Mouse (Mus musculus) MEL (cell line): ENCODE measurements around the gene Mov10. TPM values are rescaled to one million over a fixed set of nuclear protein-coding genes. Genes with fewer than 3 reads are reported as not detected.

Source experiments
- DNase-seq: peaks from one replicate; pipeline ENCODE4 v3.0.0; 2011; ENCODE audit warnings: low read depth, low spot score
- H3K27ac ChIP-seq: 2 replicates; pipeline ENCODE4 v1.5.1; 2012; ENCODE audit warnings: low read depth, mild to moderate bottlenecking, control low read depth, low read length, moderate library complexity; ENCODE audit not compliant: control insufficient read depth
- H3K27me3 ChIP-seq, 2 experiments: fragments of 150-350 bp in 1 of 2; sonication (generic) in 1 of 2; 2 replicates each; pipeline ENCODE4 v1.6.1; 2012; ENCODE audit warnings: low read length in 2 of 2, mild to moderate bottlenecking in 2 of 2, improper control_type of control experiment in 1 of 2, moderate library complexity in 1 of 2; ENCODE audit not compliant: insufficient read depth in 2 of 2, control insufficient read depth in 1 of 2
- H3K36me3 ChIP-seq, 2 experiments: 2 replicates each; pipeline ENCODE4 v1.6.1; 2012 to 2014; ENCODE audit warnings: low read length in 2 of 2, improper control_type of control experiment in 1 of 2, inconsistent platforms in 1 of 2, mild to moderate bottlenecking in 1 of 2; ENCODE audit not compliant: insufficient read depth in 2 of 2, control insufficient read depth in 1 of 2
- H3K4me1 ChIP-seq, 2 experiments: fragments of 150-350 bp in 1 of 2; sonication (generic) in 1 of 2; 2 replicates each; pipeline ENCODE4 v1.6.1; 2012; ENCODE audit warnings: low read length in 2 of 2, improper control_type of control experiment in 1 of 2, mild to moderate bottlenecking in 1 of 2; ENCODE audit not compliant: insufficient read depth in 2 of 2, control insufficient read depth in 1 of 2
- H3K4me3 ChIP-seq, 2 experiments: fragments of 150-350 bp in 1 of 2; sonication (generic) in 1 of 2; 2 replicates each; pipeline ENCODE4 v1.5.1; 2012; ENCODE audit warnings: low read depth in 2 of 2, low read length in 2 of 2, mild to moderate bottlenecking in 2 of 2, moderate library complexity in 2 of 2, control low read depth in 1 of 2, improper control_type of control experiment in 1 of 2; ENCODE audit not compliant: control insufficient read depth in 1 of 2, insufficient read depth in 1 of 2
- H3K79me2 ChIP-seq: 2 replicates; pipeline ENCODE4 v1.6.1; 2012; ENCODE audit warnings: mild to moderate bottlenecking, low read length, moderate library complexity; ENCODE audit not compliant: control insufficient read depth, poor library complexity, insufficient read depth
- H3K9ac ChIP-seq: 2 replicates; pipeline ENCODE4 v1.6.1; 2012; ENCODE audit warnings: low read depth, mild to moderate bottlenecking, control low read depth, low read length, moderate library complexity; ENCODE audit not compliant: control insufficient read depth, poor library complexity, severe bottlenecking
- H3K9me3 ChIP-seq: fragments of 150-350 bp; sonication (generic); replicated peaks from 2 replicates; pipeline ENCODE4 v1.6.1; 2012; ENCODE audit warnings: mild to moderate bottlenecking, low read length, improper control_type of control experiment, moderate library complexity; ENCODE audit not compliant: insufficient read depth
- BHLHE40 ChIP-seq: IDR thresholded peaks from 2 replicates; pipeline ENCODE4 v1.6.1; 2012; ENCODE audit warnings: low read depth, mild to moderate bottlenecking, inconsistent platforms, low read length, improper control_type of control experiment, borderline replicate concordance
- CTCF ChIP-seq, 3 experiments: IDR thresholded peaks in 2 of 3; conservative IDR thresholded peaks in 1 of 3; 2 replicates each; pipeline ENCODE4 v1.5.1; 2011 to 2012; ENCODE audit warnings: low read length in 3 of 3, low read depth in 2 of 3, mild to moderate bottlenecking in 2 of 3, improper control_type of control experiment in 1 of 3, inconsistent platforms in 1 of 3, mixed read lengths in 1 of 3, moderate library complexity in 1 of 3; ENCODE audit not compliant: control insufficient read depth in 1 of 3, insufficient read depth in 1 of 3, poor library complexity in 1 of 3, severe bottlenecking in 1 of 3
- E2F4 ChIP-seq: IDR thresholded peaks from 2 replicates; pipeline ENCODE4 v1.6.1; 2011; ENCODE audit warnings: low read depth, low read length, improper control_type of control experiment, borderline replicate concordance
- EP300 ChIP-seq, 2 experiments: IDR thresholded peaks; 2 replicates each; pipeline ENCODE4 v1.6.1; 2011; ENCODE audit warnings: improper control_type of control experiment in 2 of 2, low read length in 2 of 2, low read depth in 1 of 2, mild to moderate bottlenecking in 1 of 2
- ETS1 ChIP-seq: IDR thresholded peaks from 2 replicates; pipeline ENCODE4 v1.6.1; 2012; ENCODE audit warnings: low read depth, mild to moderate bottlenecking, inconsistent platforms, low read length, improper control_type of control experiment, moderate library complexity
- GATA1 ChIP-seq: IDR thresholded peaks from 2 replicates; pipeline ENCODE4 v1.6.1; 2011; ENCODE audit warnings: low read depth, low read length, improper control_type of control experiment
- KAT2A ChIP-seq: conservative IDR thresholded peaks from 2 replicates; pipeline ENCODE4 v1.6.1; 2012; ENCODE audit warnings: low read depth, low read length, improper control_type of control experiment, inconsistent platforms
- MAZ ChIP-seq: IDR thresholded peaks from 2 replicates; pipeline ENCODE4 v1.6.1; 2012; ENCODE audit warnings: low read depth, mild to moderate bottlenecking, inconsistent platforms, low read length, improper control_type of control experiment
- MEF2A ChIP-seq: IDR thresholded peaks from 2 replicates; pipeline ENCODE4 v1.6.1; 2014; ENCODE audit warnings: low read depth, mild to moderate bottlenecking, inconsistent platforms, low read length, improper control_type of control experiment; ENCODE audit not compliant: poor library complexity, insufficient replicate concordance, severe bottlenecking; ENCODE audit errors: extremely low read depth
- MXI1 ChIP-seq: IDR thresholded peaks from 2 replicates; pipeline ENCODE4 v1.6.1; 2011; ENCODE audit warnings: mild to moderate bottlenecking, low read depth, low read length, improper control_type of control experiment
- MYB ChIP-seq: IDR thresholded peaks from 2 replicates; pipeline ENCODE4 v1.6.1; 2011; ENCODE audit warnings: mild to moderate bottlenecking, low read depth, low read length, improper control_type of control experiment
- NELFE ChIP-seq: IDR thresholded peaks from 2 replicates; pipeline ENCODE4 v1.6.1; 2011; ENCODE audit warnings: low read depth, low read length, improper control_type of control experiment
- NRF1 ChIP-seq: IDR thresholded peaks from 2 replicates; pipeline ENCODE4 v1.6.1; 2014; ENCODE audit warnings: low read depth, mild to moderate bottlenecking, inconsistent platforms, low read length, improper control_type of control experiment, moderate library complexity; ENCODE audit not compliant: poor library complexity, insufficient read depth, severe bottlenecking
- POLR2A ChIP-seq, 2 experiments: IDR thresholded peaks; 2 replicates each; pipeline ENCODE4 v1.6.1; 2011 to 2012; ENCODE audit warnings: low read length in 2 of 2, mild to moderate bottlenecking in 2 of 2, control low read depth in 1 of 2, improper control_type of control experiment in 1 of 2, low read depth in 1 of 2, moderate library complexity in 1 of 2; ENCODE audit not compliant: control insufficient read depth in 1 of 2, insufficient read depth in 1 of 2, poor library complexity in 1 of 2
- POLR2AphosphoS2 ChIP-seq: IDR thresholded peaks from 2 replicates; pipeline ENCODE4 v1.6.1; 2011; ENCODE audit warnings: low read length, improper control_type of control experiment
- POLR2AphosphoS5 ChIP-seq: IDR thresholded peaks from 2 replicates; pipeline ENCODE4 v1.6.1; 2012; ENCODE audit warnings: low read depth, borderline replicate concordance, mild to moderate bottlenecking, inconsistent platforms, low read length, moderate library complexity, mixed read lengths
- RAD21 ChIP-seq: IDR thresholded peaks from 2 replicates; pipeline ENCODE4 v1.6.1; 2011; ENCODE audit warnings: mild to moderate bottlenecking, low read depth, low read length, improper control_type of control experiment
- SIN3A ChIP-seq: IDR thresholded peaks from 2 replicates; pipeline ENCODE4 v1.6.1; 2012; ENCODE audit warnings: low read length, improper control_type of control experiment, inconsistent platforms
- SMC3 ChIP-seq: IDR thresholded peaks from 2 replicates; pipeline ENCODE4 v1.6.1; 2011; ENCODE audit warnings: low read depth, low read length, improper control_type of control experiment
- TAL1 ChIP-seq: IDR thresholded peaks from 2 replicates; pipeline ENCODE4 v1.6.1; 2012; ENCODE audit warnings: mild to moderate bottlenecking, inconsistent platforms, low read length, moderate library complexity, mixed read lengths
- TBP ChIP-seq: IDR thresholded peaks from 2 replicates; pipeline ENCODE4 v1.8.0; 2011; ENCODE audit warnings: low read depth, low read length, improper control_type of control experiment
- TCF12 ChIP-seq: IDR thresholded peaks from 2 replicates; pipeline ENCODE4 v1.6.1; 2014; ENCODE audit warnings: low read depth, mild to moderate bottlenecking, inconsistent platforms, low read length, improper control_type of control experiment, moderate library complexity
- UBTF ChIP-seq: IDR thresholded peaks from 2 replicates; pipeline ENCODE4 v1.6.1; 2012; ENCODE audit warnings: low read depth, mild to moderate bottlenecking, inconsistent platforms, low read length, improper control_type of control experiment, moderate library complexity, borderline replicate concordance; ENCODE audit not compliant: insufficient read depth
- USF2 ChIP-seq, 2 experiments: IDR thresholded peaks; 2 replicates each; pipeline ENCODE4 v1.6.1; 2011 to 2012; ENCODE audit warnings: improper control_type of control experiment in 2 of 2, low read length in 2 of 2, borderline replicate concordance in 1 of 2, inconsistent platforms in 1 of 2, low read depth in 1 of 2, mild to moderate bottlenecking in 1 of 2; ENCODE audit not compliant: insufficient read depth in 1 of 2
- ZKSCAN1 ChIP-seq: IDR thresholded peaks from 2 replicates; pipeline ENCODE4 v1.6.1; 2012; ENCODE audit warnings: low read depth, mild to moderate bottlenecking, inconsistent platforms, low read length, improper control_type of control experiment, moderate library complexity
- ZMIZ1 ChIP-seq: IDR thresholded peaks from 2 replicates; pipeline ENCODE4 v1.6.1; 2012; ENCODE audit warnings: low read depth, mild to moderate bottlenecking, inconsistent platforms, low read length, improper control_type of control experiment, moderate library complexity
- polyA plus RNA-seq, 2 experiments: library from polyadenylated mRNA; stranded (reverse) in 1 of 2; unstranded in 1 of 2; fragments of >175 nt in 1 of 2; fragments of >200 nt in 1 of 2; gene quantifications; 2 replicates each; pipeline versions ENCODE4 v1.2.1 to v1.2.4; 2012; ENCODE audit warnings: low replicate concordance in 2 of 2, low read depth in 1 of 2; ENCODE audit not compliant: insufficient read length in 2 of 2, insufficient read depth in 1 of 2, missing spikeins in 1 of 2
- total RNA-seq: library from RNA; depleted of rRNA; stranded (reverse); fragments of 300-350 nt; gene quantifications from 2 replicates; pipeline ENCODE4 v1.2.3, GENCODE M21; 2012

Mov10 gene
- total and polyA plus RNA-seq, 3 experiments, result 7.1 to 32.5 TPM; not detected in 1

GRCm38 (mm10) chr3:104790401-104790937 is 27.9 kb downstream of the Mov10 start:
- no peak overlapping the region for H3K4me3 ChIP-seq
- H3K27ac ChIP-seq, result no peak overlapping the region
- H3K9ac ChIP-seq, result no peak overlapping the region
- TF ChIP-seq GATA1 (no peak), NELFE (no peak), POLR2A (IDR thresholded peaks at IDR 0.05; ENCODE audit: control insufficient read depth in 1 of 2, insufficient read depth in 1 of 2, low read depth in 1 of 2, low read length in 2 of 2, poor library complexity in 1 of 2) (no peak), EP300 (IDR thresholded peaks at IDR 0.05; ENCODE audit: low read depth in 1 of 2, low read length in 2 of 2) (no peak), TBP (no peak), MXI1 (no peak), MYB (no peak), USF2 (IDR thresholded peaks at IDR 0.05; ENCODE audit: borderline replicate concordance in 1 of 2, insufficient read depth in 1 of 2, low read depth in 1 of 2, low read length in 2 of 2) (no peak), MAZ (no peak), POLR2AphosphoS2 (no peak), BHLHE40 (no peak), TAL1 (no peak), ZMIZ1 (no peak), NRF1 (no peak), SMC3 (no peak)
- TF ChIP-seq, all 39 proteins: peak for 0
- Histone ChIP-seq H3K79me2 (no peaks in the 10 kb centered on the region), H3K9me3 (no peaks in the 10 kb centered on the region), H3K36me3 (peaks cover 0 to 20% of the 10 kb centered on the region in 2 experiments; a peak in 2 of 4 replicates), H3K4me1 (peaks cover 12 to 14% of the 10 kb centered on the region in 2 experiments), H3K27me3 (no peaks in the 10 kb centered on the region)
- no peak for DNase-seq

- Histone ChIP-seq H3K4me3 (no peak overlapping the region), H3K79me2 (no peaks in the 10 kb centered on the region), H3K4me1 (peaks cover 12 to 14% of the 10 kb centered on the region in 2 experiments), H3K27ac (no peak overlapping the region), H3K27me3 (no peaks in the 10 kb centered on the region), H3K9ac (no peak overlapping the region), H3K9me3 (no peaks in the 10 kb centered on the region), H3K36me3 (peaks cover 0 to 20% of the 10 kb centered on the region in 2 experiments; a peak in 2 of 4 replicates)
- no peak for DNase-seq
- no peak for TF ChIP-seq NRF1
- no peak for TF ChIP-seq ZKSCAN1
- no peak for TF ChIP-seq MYB
- no peak for TF ChIP-seq MAZ
- TF ChIP-seq EP300 (IDR thresholded peaks at IDR 0.05; ENCODE audit: low read depth in 1 of 2, low read length in 2 of 2), result no peak
- TF ChIP-seq ETS1, result no peak
- TF ChIP-seq UBTF, result no peak
- no peak for TF ChIP-seq KAT2A
- no peak for TF ChIP-seq POLR2AphosphoS2
- no peak for TF ChIP-seq POLR2A (IDR thresholded peaks at IDR 0.05; ENCODE audit: control insufficient read depth in 1 of 2, insufficient read depth in 1 of 2, low read depth in 1 of 2, low read length in 2 of 2, poor library complexity in 1 of 2)
- no peak for TF ChIP-seq BHLHE40
- no peak for TF ChIP-seq CTCF (IDR thresholded peaks at IDR 0.05 in 2 of 3, conservative IDR thresholded peaks at IDR 0.05 in 1 of 3; ENCODE audit: control insufficient read depth in 1 of 3, insufficient read depth in 1 of 3, low read depth in 2 of 3, low read length in 3 of 3, poor library complexity in 1 of 3, severe bottlenecking in 1 of 3)
- no peak for TF ChIP-seq E2F4
- no peak for TF ChIP-seq RAD21
- TF ChIP-seq SIN3A, result no peak
- no peak for TF ChIP-seq POLR2AphosphoS5
- no peak for TF ChIP-seq TCF12
- TF ChIP-seq MEF2A, result no peak
Measured at GRCm38 (mm10) chr3:104789822-104790221, 28.5 kb downstream of the Mov10 start.
